Mouse (Mus musculus): ENCODE measurements around the gene Morn5. TPM values are rescaled to one million over a fixed set of nuclear protein-coding genes. Genes with fewer than 3 reads are reported as not detected.

Morn5 gene
- 1 to 10 TPM; 1.0 to 1.6 TPM for total RNA-seq (2021)

- DNase-seq (ENCODE audit: extremely low spot score in 1 of 2, low spot score in 2 of 2) = peak; percentile 96 to 98
- intact Hi-C loops (cut with DNase I) = no loop called here
Observed at GRCm38 (mm10) chr2:36048748-36049566, at the start of gene Morn5, which contains the start of gene Ndufa8. Morn5 (plus strand) TSS chr2:36049458. Ndufa8 (minus strand) TSS chr2:36049406.

GRCm38 (mm10) chr2:36000390-36000789, 48.9 kb upstream of the Morn5 start:
- intact Hi-C loops (cut with DNase I) = loop anchor here (10.0 kb wide), 2 partner anchors 456 to 1334 kb away; no protein-coding TSS in a partner anchor
- no peak for DNase-seq (ENCODE audit: extremely low spot score in 1 of 2, low spot score in 2 of 2)

- intact Hi-C loops (cut with DNase I) = loop anchor here (10.0 kb wide), 2 partner anchors 457 to 1333 kb away; no protein-coding TSS in a partner anchor
Observed at GRCm38 (mm10) chr2:36002188-36002587, 47.1 kb upstream of the Morn5 start.

GRCm38 (mm10) chr2:36008071-36008470, 41.2 kb upstream of the Morn5 start:
- DNase-seq (ENCODE audit: extremely low spot score in 1 of 2, low spot score in 2 of 2) = peak; percentile 48 to 49
- intact Hi-C loops (cut with DNase I) = loop anchor here (10.0 kb wide), 2 partner anchors 463 to 1327 kb away; no protein-coding TSS in a partner anchor

More at GRCm38 (mm10) chr2:36002188-36002587, 47.1 kb upstream of the Morn5 start:
- no peak for DNase-seq (ENCODE audit: extremely low spot score in 1 of 2, low spot score in 2 of 2)

- peak; percentile 45 to 80 for DNase-seq (ENCODE audit: extremely low spot score in 1 of 2, low spot score in 2 of 2)
- intact Hi-C loops (cut with DNase I) = loop anchor here (1.0 to 10.0 kb wide), 3 partner anchors 205 to 1325 kb away; no protein-coding TSS in a partner anchor
Observed at GRCm38 (mm10) chr2:36009386-36009785, 39.9 kb upstream of the Morn5 start.

GRCm38 (mm10) chr2:36010579-36010978, 38.7 kb upstream of the Morn5 start:
- intact Hi-C loops (cut with DNase I) = loop anchor here (5.0 kb wide), 1 partner anchor 267 kb away; no protein-coding TSS in a partner anchor
- no peak for DNase-seq (ENCODE audit: extremely low spot score in 1 of 2, low spot score in 2 of 2)

- DNase-seq (ENCODE audit: extremely low spot score in 1 of 2, low spot score in 2 of 2) = peak; percentile 31 to 61
Observed at GRCm38 (mm10) chr2:36011331-36011825, 37.9 kb upstream of the Morn5 start.

GRCm38 (mm10) chr2:36013010-36013409, 36.2 kb upstream of the Morn5 start:
- peak in 1 of 2 experiments; percentile 45 for DNase-seq (ENCODE audit: extremely low spot score in 1 of 2, low spot score in 2 of 2)
- intact Hi-C loops (cut with DNase I) = loop anchor here (5.0 kb wide), 1 partner anchor 264 kb away; no protein-coding TSS in a partner anchor

More at GRCm38 (mm10) chr2:36011331-36011825, 37.9 kb upstream of the Morn5 start:
- intact Hi-C loops (cut with DNase I) = loop anchor here (5.0 kb wide), 1 partner anchor 266 kb away; no protein-coding TSS in a partner anchor

GRCm38 (mm10) chr2:36021385-36022159, 27.7 kb upstream of the Morn5 start:
- DNase-seq (ENCODE audit: extremely low spot score in 1 of 2, low spot score in 2 of 2) = peak; percentile 72 to 94
- intact Hi-C loops (cut with DNase I) = no loop called here

GRCm38 (mm10) chr2:36023291-36023690, 26.0 kb upstream of the Morn5 start:
- intact Hi-C loops (cut with DNase I) = no loop called here
- DNase-seq (ENCODE audit: extremely low spot score in 1 of 2, low spot score in 2 of 2) = peak in 1 of 2 experiments; percentile 69

- intact Hi-C loops (cut with DNase I) = no loop called here
- no peak for DNase-seq (ENCODE audit: extremely low spot score in 1 of 2, low spot score in 2 of 2)
Observed at GRCm38 (mm10) chr2:36032884-36033283, 16.4 kb upstream of the Morn5 start.

GRCm38 (mm10) chr2:36033966-36034365, 15.3 kb upstream of the Morn5 start:
- intact Hi-C loops (cut with DNase I) = no loop called here

GRCm38 (mm10) chr2:36034898-36035297, 14.4 kb upstream of the Morn5 start:
- intact Hi-C loops (cut with DNase I) = no loop called here
- no peak for DNase-seq (ENCODE audit: extremely low spot score in 1 of 2, low spot score in 2 of 2)

More at GRCm38 (mm10) chr2:36033966-36034365, 15.3 kb upstream of the Morn5 start:
- no peak for DNase-seq (ENCODE audit: extremely low spot score in 1 of 2, low spot score in 2 of 2)

GRCm38 (mm10) chr2:36035413-36036081, 13.7 kb upstream of the Morn5 start:
- DNase-seq (ENCODE audit: extremely low spot score in 1 of 2, low spot score in 2 of 2) = no peak
- intact Hi-C loops (cut with DNase I) = no loop called here

GRCm38 (mm10) chr2:36039297-36039985, 9.8 kb upstream of the Morn5 start:
- intact Hi-C loops (cut with DNase I) = no loop called here
- DNase-seq (ENCODE audit: extremely low spot score in 1 of 2, low spot score in 2 of 2) = no peak

GRCm38 (mm10) chr2:36040872-36041271, 8.4 kb upstream of the Morn5 start:
- DNase-seq (ENCODE audit: extremely low spot score in 1 of 2, low spot score in 2 of 2) = no peak
- intact Hi-C loops (cut with DNase I) = no loop called here

GRCm38 (mm10) chr2:36048164-36048563, 1.1 kb upstream of the Morn5 start:
- intact Hi-C loops (cut with DNase I) = no loop called here
- DNase-seq (ENCODE audit: extremely low spot score in 1 of 2, low spot score in 2 of 2) = no peak

GRCm38 (mm10) chr2:36049567-36049954, 303 bp downstream of the Morn5 start:
- intact Hi-C loops (cut with DNase I) = no loop called here

More at GRCm38 (mm10) chr2:36049567-36049954, 303 bp downstream of the Morn5 start:
- DNase-seq (ENCODE audit: extremely low spot score in 1 of 2, low spot score in 2 of 2) = no peak

All from left cerebral cortex, postnatal 10 days (tissue).